Mouse (Mus musculus) yolk sac, embryonic 10.5 days (tissue): Measurements from ENCODE around the gene Uba1.
A peak's percentile ranks its signal among the peaks of the same experiment; 100 is the strongest.

Source experiments
- DNase-seq: peaks from one replicate; pipeline ENCODE4 v3.0.0-alpha.2; 2017; ENCODE audit warnings: low spot score

Uba1 gene

DNA sequence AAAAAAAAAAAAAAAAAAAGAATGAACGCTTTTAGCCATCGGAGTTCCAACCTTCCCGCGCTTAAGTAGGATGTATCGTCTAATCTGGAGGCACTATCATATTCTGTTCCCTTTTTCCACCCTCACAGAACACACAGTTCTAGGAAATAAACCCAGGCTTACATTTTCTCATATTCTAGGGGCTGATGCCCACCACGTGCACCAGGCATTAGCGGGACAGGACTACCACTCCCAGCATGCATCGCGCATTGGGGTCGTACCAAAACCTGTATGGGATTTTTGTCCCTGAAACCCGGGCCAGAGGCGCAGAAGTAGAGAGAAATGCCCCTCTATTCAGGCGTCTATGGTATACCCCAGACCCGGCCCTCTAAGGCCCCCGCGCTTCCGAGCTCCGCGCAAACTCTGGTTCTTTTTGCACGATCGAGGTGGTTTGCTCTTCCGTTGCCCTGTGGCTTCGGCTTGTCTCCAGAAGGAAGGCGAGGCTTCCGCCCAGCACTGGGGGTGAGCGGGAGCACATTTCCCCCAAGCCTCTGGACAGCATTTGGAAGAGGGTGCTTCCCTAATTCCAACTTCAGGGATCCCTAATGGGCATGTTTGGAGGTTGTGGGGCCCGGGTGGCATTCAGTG, at the start of gene Uba1:
Uba1 (plus strand) TSS at position 301 of the 627 bp plus-strand sequence.
- peak; percentile 80 for DNase-seq

DNA sequence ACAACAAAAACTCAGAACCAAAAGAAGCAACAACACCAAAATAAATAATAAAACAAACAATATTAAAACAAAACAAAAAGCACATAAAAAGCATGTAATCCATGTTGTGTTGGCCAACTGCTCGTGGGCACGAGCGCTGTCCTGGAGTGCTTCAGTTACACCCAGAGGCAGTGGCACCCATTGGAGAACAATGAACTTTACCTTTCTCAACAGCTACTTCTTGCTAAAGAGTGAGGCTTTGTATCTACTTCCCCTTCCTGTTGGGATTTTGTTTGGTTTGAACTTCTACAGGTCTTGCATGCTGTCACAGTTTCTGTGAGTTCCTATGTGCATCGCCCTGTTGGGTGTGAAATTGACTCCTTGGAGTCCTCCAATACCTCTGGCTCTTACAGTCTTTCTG, 49.6 kb upstream of the Uba1 start:
- DNase-seq = no peak

GRCm38 (mm10) chrX:20616861-20617175, 41.3 kb upstream of the Uba1 start:
- no peak for DNase-seq

DNA sequence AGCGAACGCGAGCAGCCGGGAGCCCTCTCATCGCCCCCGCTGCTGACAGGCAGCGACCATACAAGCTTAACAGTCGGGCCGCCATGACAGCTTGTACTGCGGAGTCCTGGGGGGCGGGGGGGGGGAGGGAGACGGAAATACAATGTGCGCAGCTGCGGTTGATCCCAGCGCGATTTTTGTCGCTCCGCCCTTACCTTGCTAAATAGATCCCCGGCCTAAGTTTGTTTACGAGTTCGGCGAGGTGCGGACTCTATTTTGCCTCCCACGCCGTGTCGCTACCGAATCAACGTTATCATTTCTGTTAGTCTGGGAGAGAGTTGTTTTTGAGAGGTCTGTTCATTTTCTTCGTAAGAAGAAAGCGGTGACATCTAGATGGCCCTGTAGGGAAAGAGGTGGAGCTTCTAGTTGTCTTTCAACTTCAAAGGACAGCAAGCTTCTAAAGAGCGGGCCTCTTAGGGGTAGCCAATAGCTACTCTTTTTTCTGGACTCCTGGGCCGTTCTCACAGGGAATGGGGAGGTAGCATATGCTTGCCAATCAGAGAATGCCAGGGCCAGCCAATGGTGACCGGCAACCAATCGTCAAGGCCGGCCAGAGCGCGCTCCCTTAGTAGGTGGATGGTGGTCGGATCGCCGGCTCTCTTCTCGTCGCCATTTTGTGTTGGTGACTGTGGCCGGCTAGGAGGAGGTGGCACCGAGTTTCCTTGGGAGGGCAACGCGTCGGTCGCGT, 40.8 kb upstream of the Uba1 start, which contains the start of the genes Rbm10 and Ndufb11:
Rbm10 (plus strand) TSS at position 328 of the 727 bp plus-strand sequence.
Ndufb11 (minus strand) TSS at position 444 of the 727 bp plus-strand sequence.
- DNase-seq = peak; percentile 85

GRCm38 (mm10) chrX:20617903-20618399, 40.2 kb upstream of the Uba1 start:
- no peak for DNase-seq

DNA sequence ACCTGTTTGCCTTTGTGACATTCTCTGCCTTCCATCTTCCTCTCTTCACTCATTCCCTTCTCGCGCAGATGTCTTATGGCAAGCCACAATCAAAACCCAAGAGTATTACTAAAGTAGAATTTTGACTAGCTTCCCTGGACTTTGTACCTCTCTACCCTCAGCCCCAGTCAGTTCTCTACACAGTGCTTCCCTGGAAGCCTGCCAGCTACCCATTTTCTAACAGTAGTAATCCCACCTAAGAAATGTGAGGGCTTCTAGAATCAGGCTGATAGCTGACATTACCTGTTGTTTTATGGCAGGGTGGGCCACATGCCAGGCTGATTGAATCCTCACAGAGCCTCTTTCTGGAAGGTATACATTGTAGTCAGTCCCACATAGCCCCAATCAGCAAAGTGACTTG, 20.0 kb upstream of the Uba1 start:
- DNase-seq = peak; percentile 11

DNA sequence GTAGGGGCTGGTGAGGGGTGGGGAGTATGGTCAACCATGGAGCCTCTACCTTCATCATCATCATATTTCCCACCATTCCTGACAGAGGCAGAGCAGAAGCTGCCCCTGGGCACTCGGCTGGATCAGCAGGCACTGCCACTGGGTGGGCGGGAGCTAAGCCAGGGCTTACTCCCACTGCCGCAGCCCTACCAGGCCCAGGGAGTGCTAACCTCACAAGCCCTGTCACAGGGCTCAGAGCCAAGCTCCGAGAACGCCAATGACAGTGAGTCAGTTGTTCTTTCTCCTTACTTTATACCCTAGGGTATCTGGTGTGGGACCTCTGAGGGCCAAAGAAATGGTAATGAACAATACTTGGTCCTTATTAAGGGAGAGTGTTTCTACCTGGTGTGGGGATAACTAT, 13.3 kb upstream of the Uba1 start:
- DNase-seq = no peak

DNA sequence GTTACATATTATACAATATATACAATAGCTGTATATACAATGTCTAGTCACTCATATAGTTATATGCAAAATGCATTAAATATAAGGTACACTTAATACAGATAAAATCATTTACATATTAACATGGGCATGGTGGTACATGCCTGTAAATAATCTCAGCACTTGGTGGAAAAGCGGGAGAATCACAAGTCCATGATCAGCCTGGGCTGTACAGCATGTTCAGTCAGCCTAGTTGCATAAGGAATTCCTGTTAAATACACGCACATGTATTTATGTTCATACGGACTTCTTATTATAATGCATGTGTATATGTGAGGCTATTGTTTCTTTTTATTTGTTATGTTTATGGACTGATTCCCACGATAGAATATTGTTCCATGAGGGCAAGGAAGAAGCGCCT, 533 bp upstream of the Uba1 start:
- no peak for DNase-seq

DNA sequence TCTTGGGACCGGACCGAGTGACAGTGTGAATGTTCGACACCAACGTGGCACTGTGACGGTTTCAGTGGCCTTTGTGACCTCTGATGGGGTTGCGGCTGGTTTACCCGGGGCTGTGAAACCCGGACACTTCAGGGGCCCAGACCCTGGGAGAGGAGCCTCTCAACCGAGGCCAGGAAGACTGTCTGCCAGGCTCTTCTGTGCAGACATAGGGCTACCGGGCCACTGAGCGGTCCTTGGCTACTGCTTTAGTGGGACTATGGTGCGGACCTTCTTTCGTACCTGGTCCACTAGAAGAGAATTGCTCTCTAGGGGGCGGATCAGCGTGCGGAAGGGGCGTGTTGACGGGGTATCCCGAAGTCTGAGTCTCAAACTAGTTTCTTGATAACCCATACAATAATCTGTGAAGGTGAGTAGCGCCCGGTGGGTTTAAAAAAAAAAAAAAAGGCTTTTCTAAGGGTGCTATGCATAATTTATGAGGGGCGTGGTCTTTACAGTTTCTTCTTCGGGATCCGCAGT, 823 bp downstream of the Uba1 start:
- DNase-seq = no peak

DNA sequence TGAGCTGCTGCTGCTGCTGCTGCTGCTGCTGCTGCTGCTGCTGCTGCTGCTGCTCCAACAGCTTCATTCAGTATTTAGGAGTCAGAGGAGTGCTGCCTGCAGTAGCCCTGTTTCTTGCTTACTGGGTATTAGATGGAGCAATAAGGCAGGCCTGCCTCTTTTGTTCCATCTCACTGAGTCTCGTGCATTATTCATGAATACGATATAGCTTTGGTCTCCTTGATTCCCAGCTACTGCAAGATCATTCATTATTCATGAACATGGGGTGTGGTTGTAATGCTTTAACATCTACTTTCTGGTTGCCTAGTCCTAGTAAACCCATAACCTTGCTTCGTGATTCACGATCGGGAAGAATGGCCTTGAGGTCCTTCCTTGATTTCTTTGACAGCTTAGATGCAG, 4.2 kb downstream of the Uba1 start:
- no peak for DNase-seq

DNA sequence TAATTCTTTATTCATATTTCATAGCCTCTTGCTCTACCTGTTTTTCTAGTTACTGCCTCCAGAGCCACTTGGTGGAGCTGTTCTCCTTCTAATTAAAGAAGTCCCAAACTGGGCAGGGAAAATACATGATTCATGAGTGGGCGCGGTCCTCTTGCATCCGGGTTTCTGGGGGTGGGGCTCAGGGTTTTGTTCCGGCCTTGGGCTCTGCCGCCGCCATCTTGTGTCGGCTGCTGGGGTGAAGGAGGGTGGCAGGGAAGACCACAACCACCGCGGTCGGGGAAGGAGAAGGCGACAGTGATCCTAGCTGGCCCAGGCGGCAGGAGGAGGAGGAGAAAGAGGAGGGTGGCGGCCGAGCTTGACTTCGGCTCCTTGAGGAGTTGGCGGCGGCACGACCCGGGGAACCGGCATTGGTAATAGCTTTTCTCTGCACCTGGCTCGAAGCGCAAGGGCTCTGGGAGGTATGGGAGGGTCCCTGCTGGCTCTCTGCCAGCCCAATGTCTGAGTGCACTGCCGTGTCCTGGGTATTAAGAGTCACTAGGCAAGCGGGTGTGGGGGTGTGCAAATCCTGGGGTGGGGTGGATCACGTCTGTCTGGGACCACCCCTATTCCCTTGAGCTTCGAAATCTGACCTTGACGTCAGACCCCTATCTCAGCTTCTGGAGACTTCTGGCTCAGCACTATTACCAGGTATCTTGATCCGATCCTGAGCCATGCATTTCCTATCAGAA, 4.8 kb downstream of the Uba1 start:
- DNase-seq = peak; percentile 85

- DNase-seq = no peak
Measured at GRCm38 (mm10) chrX:20663444-20663790, 5.3 kb downstream of the Uba1 start.

DNA sequence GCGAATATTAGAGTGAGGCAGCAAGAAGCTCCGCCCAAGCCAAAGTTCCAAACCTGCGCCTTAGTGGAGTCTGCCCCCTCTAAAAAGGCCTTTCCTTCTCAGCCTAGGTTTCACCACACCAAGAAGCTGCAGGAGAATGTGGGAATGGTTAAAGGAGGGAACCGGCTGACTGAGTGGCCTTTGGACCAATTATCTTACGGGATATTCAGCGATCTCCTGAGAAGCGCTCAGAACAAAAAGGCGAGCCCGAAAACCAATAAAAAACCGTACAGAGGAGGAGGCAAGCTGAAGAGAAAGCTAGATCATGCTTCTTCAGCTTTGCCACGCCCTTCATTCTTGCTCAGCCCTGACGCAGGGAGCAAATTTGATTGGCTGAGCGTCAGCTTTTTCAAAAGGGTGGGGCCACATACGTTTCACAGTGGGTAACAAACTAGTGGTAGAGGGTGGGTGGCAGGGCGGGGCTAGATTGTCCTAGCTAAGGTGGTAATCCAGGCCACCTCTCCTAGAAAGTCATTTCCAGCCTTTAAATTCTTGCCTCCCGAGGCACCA, 29.5 kb downstream of the Uba1 start, which contains the start of gene Cdk16:
Cdk16 (plus strand) TSS at position 436 of the 549 bp plus-strand sequence.
- peak; percentile 90 for DNase-seq

- DNase-seq = peak; percentile 87
Measured at GRCm38 (mm10) chrX:20688068-20688547, 30.0 kb downstream of the Uba1 start.

GRCm38 (mm10) chrX:20688615-20689014, 30.5 kb downstream of the Uba1 start:
- DNase-seq = peak; percentile 77

- no peak for DNase-seq
Measured at GRCm38 (mm10) chrX:20691566-20691965, 33.4 kb downstream of the Uba1 start.

DNA sequence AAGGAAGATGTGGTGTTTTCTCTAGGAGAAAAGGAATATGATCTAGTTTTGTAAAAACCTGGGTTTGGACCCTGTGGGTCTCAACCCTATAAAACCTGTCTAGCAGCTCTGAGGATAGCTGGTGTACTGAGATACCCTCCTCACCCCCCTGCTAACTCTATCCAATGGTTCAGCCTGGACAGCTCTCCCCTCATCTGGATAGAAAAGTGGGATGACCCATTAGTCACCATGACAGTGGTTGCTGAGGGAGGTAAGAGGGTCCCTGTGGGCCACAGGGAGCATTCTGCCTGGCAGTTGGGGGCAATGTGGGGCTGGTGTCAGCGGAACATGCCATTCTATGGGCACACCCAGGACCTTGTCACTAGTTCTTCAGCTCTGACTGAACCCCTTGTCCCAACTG, 34.5 kb downstream of the Uba1 start:
- DNase-seq = no peak

DNA sequence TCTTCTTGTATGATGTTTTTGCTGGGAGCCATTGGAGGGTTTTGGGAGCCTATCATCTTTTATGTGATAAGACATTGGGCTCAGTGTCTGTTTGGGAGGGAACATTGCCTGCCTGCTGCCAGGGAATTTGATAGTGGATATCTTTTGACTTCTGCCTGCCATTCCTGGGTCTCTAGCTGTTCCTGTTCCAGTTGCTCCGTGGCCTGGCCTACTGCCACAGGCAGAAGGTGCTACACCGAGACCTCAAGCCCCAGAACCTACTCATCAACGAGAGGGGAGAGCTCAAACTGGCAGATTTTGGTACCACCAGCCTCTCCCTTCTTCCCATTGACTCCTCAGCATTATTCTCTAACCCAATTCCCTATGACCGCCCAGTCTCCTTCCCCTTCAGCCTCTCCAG, 37.7 kb downstream of the Uba1 start:
- DNase-seq = no peak

DNA sequence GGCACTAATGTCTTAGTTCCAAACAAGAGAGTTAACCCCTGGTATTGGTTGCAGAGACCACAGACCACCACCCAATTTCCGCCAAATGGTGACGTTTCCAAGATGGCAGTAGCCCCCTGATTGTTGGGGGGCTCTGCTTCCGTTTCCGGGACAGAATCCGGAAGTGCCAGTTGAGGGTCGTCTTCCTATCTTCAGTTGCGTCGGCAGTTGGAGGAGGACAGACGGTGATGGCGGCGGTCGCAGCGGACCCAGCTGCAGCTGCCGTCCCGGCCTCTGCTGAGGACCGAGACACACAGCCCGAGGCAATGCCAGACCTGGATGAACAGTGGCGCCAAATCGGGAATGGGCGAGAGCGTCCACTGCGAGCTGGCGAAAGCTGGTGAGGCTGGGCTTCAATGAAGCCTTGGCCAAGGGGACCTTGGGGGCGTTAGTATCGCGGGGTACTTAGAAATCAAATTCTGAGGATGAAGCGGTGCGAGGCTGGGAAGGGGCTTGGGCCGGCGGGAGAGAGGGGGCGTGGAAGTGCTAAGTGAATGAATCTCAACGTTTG, 45.7 kb downstream of the Uba1 start, which contains the start of gene Usp11:
Usp11 (plus strand) TSS at position 166 of the 550 bp plus-strand sequence.
- peak; percentile 47 for DNase-seq

GRCm38 (mm10) chrX:20704295-20705082, 46.4 kb downstream of the Uba1 start:
- DNase-seq = peak; percentile 88

GRCm38 (mm10) chrX:20705083-20705402, 46.9 kb downstream of the Uba1 start:
- DNase-seq = no peak
